Mouse (Mus musculus) small intestine, adult 2 months (tissue): ENCODE measurements around the gene Ntm.

ENCODE experiments used
- CTCF ChIP-seq: fragments of 200-500 bp; IDR thresholded peaks from 2 replicates; pipeline ENCODE4 v1.5.1; 2012; ENCODE audit warnings: low read depth, mild to moderate bottlenecking, control low read depth, inconsistent platforms, low read length, moderate library complexity, mixed read lengths; ENCODE audit not compliant: insufficient replicate concordance, insufficient read length; ENCODE audit errors: extremely low read depth
- POLR2A ChIP-seq: fragments of 200-500 bp; IDR thresholded peaks from 2 replicates; pipeline ENCODE4 v1.6.1; 2012; ENCODE audit warnings: low read depth, mild to moderate bottlenecking, control low read depth, inconsistent platforms, low read length, moderate library complexity

- TF ChIP-seq CTCF (no peak), POLR2A (no peak)
These were observed 135.7 kb downstream of the Ntm start for GRCm38 (mm10) chr9:29827240-29827660.
